Mouse (Mus musculus) CH12.LX (cell line): Measurements from ENCODE around the gene Iqschfp. TPM values are rescaled to one million over a fixed set of nuclear protein-coding genes. Genes with fewer than 3 reads are reported as not detected.

ENCODE experiments used
- DNase-seq: peaks from one replicate; pipeline ENCODE4 v3.0.0-alpha.2; 2013; ENCODE audit errors: extremely low read depth
- H3K27ac ChIP-seq: 2 replicates; pipeline ENCODE4 v1.5.1; 2012; ENCODE audit warnings: low read depth, mild to moderate bottlenecking, control low read depth, moderate library complexity; ENCODE audit not compliant: insufficient read depth
- H3K27me3 ChIP-seq: replicated peaks from 2 replicates; pipeline ENCODE3; 2012; ENCODE audit warnings: inconsistent platforms
- H3K36me3 ChIP-seq, 2 experiments: replicated peaks in 1 of 2; 2 replicates each; pipeline versions ENCODE3 to v1.6.1; 2012; ENCODE audit warnings: inconsistent platforms in 1 of 2, low read length in 1 of 2, mild to moderate bottlenecking in 1 of 2, mixed read lengths in 1 of 2, moderate library complexity in 1 of 2; ENCODE audit not compliant: control insufficient read depth in 1 of 2, insufficient read depth in 1 of 2
- H3K4me1 ChIP-seq, 2 experiments: 2 replicates each; pipeline ENCODE4 v1.6.1; 2012; ENCODE audit warnings: inconsistent platforms in 1 of 2, moderate library complexity in 1 of 2; ENCODE audit not compliant: insufficient read depth in 2 of 2, control insufficient read depth in 1 of 2
- H3K4me2 ChIP-seq: 2 replicates; pipeline ENCODE4 v1.6.1; 2012; ENCODE audit warnings: low read depth, mild to moderate bottlenecking, control low read depth; ENCODE audit not compliant: poor library complexity, insufficient read depth, severe bottlenecking
- H3K4me3 ChIP-seq, 3 experiments: fragments of 150-350 bp in 1 of 3; sonication (generic) in 1 of 3; replicated peaks in 1 of 3; 2 replicates each; pipeline versions ENCODE3 to v1.5.1; 2011 to 2012; ENCODE audit warnings: low read depth in 2 of 3, low read length in 2 of 3, mild to moderate bottlenecking in 2 of 3, moderate library complexity in 2 of 3, control low read depth in 1 of 3, improper control_type of control experiment in 1 of 3, inconsistent platforms in 1 of 3, mixed read lengths in 1 of 3; ENCODE audit not compliant: poor library complexity in 1 of 3
- H3K79me2 ChIP-seq: replicated peaks from 2 replicates; pipeline ENCODE4 v1.6.1; 2012; ENCODE audit warnings: mild to moderate bottlenecking, moderate library complexity; ENCODE audit not compliant: control insufficient read depth, poor library complexity, insufficient read depth, severe bottlenecking; ENCODE audit errors: extremely low read depth
- H3K9ac ChIP-seq: 2 replicates; pipeline ENCODE4 v1.6.1; 2012; ENCODE audit warnings: low read depth, mild to moderate bottlenecking, control low read depth, moderate library complexity; ENCODE audit not compliant: insufficient read depth
- H3K9me3 ChIP-seq: replicated peaks from 2 replicates; pipeline ENCODE3; 2012; ENCODE audit warnings: low read length, inconsistent platforms, mixed read lengths
- CHD1 ChIP-seq: IDR thresholded peaks from 2 replicates; pipeline ENCODE4 v1.6.1; 2012; ENCODE audit warnings: low read depth, low read length, improper control_type of control experiment, inconsistent platforms
- CHD2 ChIP-seq: IDR thresholded peaks from 2 replicates; pipeline ENCODE4 v1.6.1; 2011; ENCODE audit warnings: low read length, improper control_type of control experiment
- CTCF ChIP-seq, 2 experiments: IDR thresholded peaks in 1 of 2; conservative IDR thresholded peaks in 1 of 2; 2 replicates each; pipeline ENCODE4 v1.5.1; 2011 to 2012; ENCODE audit warnings: low read depth in 2 of 2, low read length in 2 of 2, improper control_type of control experiment in 1 of 2, inconsistent platforms in 1 of 2, mild to moderate bottlenecking in 1 of 2, moderate library complexity in 1 of 2
- JUND ChIP-seq: conservative IDR thresholded peaks from 2 replicates; pipeline ENCODE4 v1.6.1; 2011; ENCODE audit warnings: low read depth, low read length, improper control_type of control experiment
- KAT2A ChIP-seq: IDR thresholded peaks from 2 replicates; pipeline ENCODE4 v1.6.1; 2012; ENCODE audit warnings: low read length, improper control_type of control experiment, inconsistent platforms; ENCODE audit not compliant: insufficient replicate concordance
- MAFK ChIP-seq: IDR thresholded peaks from 2 replicates; pipeline ENCODE4 v1.6.1; 2011; ENCODE audit warnings: low read length, improper control_type of control experiment; ENCODE audit not compliant: insufficient replicate concordance
- MAZ ChIP-seq: IDR thresholded peaks from 2 replicates; pipeline ENCODE4 v1.6.1; 2012; ENCODE audit warnings: low read depth, mild to moderate bottlenecking, inconsistent platforms, low read length, improper control_type of control experiment, moderate library complexity
- MXI1 ChIP-seq: IDR thresholded peaks from 2 replicates; pipeline ENCODE4 v1.6.1; 2011; ENCODE audit warnings: mild to moderate bottlenecking, low read depth, low read length, improper control_type of control experiment
- PAX5 ChIP-seq: IDR thresholded peaks from 2 replicates; pipeline ENCODE4 v1.6.1; 2012; ENCODE audit warnings: low read length, inconsistent platforms, mixed read lengths
- POLR2A ChIP-seq: IDR thresholded peaks from 2 replicates; pipeline ENCODE4 v1.6.1; 2011; ENCODE audit warnings: low read depth, mild to moderate bottlenecking, improper control_type of control experiment, low read length
- POLR2AphosphoS2 ChIP-seq: IDR thresholded peaks from 2 replicates; pipeline ENCODE4 v1.6.1; 2011; ENCODE audit warnings: low read depth, low read length, improper control_type of control experiment
- RAD21 ChIP-seq: IDR thresholded peaks from 2 replicates; pipeline ENCODE4 v1.6.1; 2011; ENCODE audit warnings: low read depth, mild to moderate bottlenecking, low read length, improper control_type of control experiment, moderate library complexity
- SIN3A ChIP-seq: IDR thresholded peaks from 2 replicates; pipeline ENCODE4 v1.6.1; 2012; ENCODE audit warnings: low read length, improper control_type of control experiment, inconsistent platforms
- TCF12 ChIP-seq: IDR thresholded peaks from 2 replicates; pipeline ENCODE4 v1.6.1; 2014; ENCODE audit warnings: low read depth, mild to moderate bottlenecking, inconsistent platforms, low read length, improper control_type of control experiment
- USF2 ChIP-seq: conservative IDR thresholded peaks from 2 replicates; pipeline ENCODE4 v1.6.1; 2011; ENCODE audit warnings: low read depth, low read length, improper control_type of control experiment
- ZC3H11A ChIP-seq: IDR thresholded peaks from 2 replicates; pipeline ENCODE4 v1.6.1; 2012; ENCODE audit warnings: low read depth, mild to moderate bottlenecking, inconsistent platforms, low read length, improper control_type of control experiment
- ZKSCAN1 ChIP-seq: IDR thresholded peaks from 2 replicates; pipeline ENCODE4 v1.6.1; 2012; ENCODE audit warnings: low read depth, inconsistent platforms, low read length, improper control_type of control experiment, borderline replicate concordance
- dilution Hi-C: fragments of 300-500 bp; cut with MboI; formaldehyde crosslinking; loops from 2 replicates; pipeline ENCODE4 v1.14.3; 2020; ENCODE audit warnings: low sequenced_read_pairs; ENCODE audit not compliant: extremely low pct_unique_long_range_greater_than_20kb, extremely low pct_ligation_motif_present
- in situ Hi-C: fragments of 300-500 bp; cut with MboI; formaldehyde crosslinking; loops from 3 replicates; pipeline ENCODE4 v1.14.3; 2019; ENCODE audit warnings: low sequenced_read_pairs, low pct_ligation_motif_present, low pct_unique_long_range_greater_than_20kb, mixed read lengths
- polyA plus RNA-seq: library from polyadenylated mRNA; unstranded; fragments of >175 nt; gene quantifications from 2 replicates; pipeline ENCODE4 v1.2.1, GENCODE M21; 2012; ENCODE audit warnings: low read depth; ENCODE audit not compliant: insufficient read length
- total RNA-seq, 2 experiments: library from RNA; depleted of rRNA; stranded (reverse); fragments of 300-350 nt in 1 of 2; fragments of >200 nt in 1 of 2; gene quantifications; 2 replicates each; pipeline ENCODE4 v1.2.3; 2012 to 2014

Iqschfp gene
- total and polyA plus RNA-seq, 3 experiments = 0.13 to 0.25 TPM; not detected in 1

DNA sequence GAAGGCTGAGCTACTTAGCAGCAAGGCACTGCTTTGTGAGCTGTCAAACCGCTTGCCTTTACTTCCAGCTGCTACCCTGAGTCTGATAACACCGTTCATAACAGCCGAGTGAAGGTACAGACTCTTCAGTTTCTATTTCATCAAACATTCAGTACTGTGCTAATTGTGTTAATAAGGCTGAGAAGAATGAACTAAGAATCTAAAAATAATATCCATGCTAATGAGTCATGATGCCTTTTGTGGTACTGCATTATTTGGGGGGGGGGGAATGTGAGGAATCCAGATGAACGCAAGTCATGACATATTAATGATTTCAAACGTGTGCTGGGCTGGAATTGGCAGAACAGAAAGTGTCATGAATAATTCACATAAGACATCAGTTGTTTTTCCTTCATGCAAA, 513.7 kb downstream of the Iqschfp start:
- no peak overlapping the region for H3K9ac ChIP-seq
- H3K9me3 ChIP-seq = no peaks in the 10 kb centered on the region
- dilution Hi-C loops (no loop called here), in situ Hi-C loops (no loop called here)
- H3K4me1 ChIP-seq = no peaks in the 10 kb centered on the region
- H3K36me3 ChIP-seq = no peaks in the 10 kb centered on the region
- no peak overlapping the region for H3K27ac ChIP-seq
- no peak for DNase-seq
- H3K4me2 ChIP-seq = no peak overlapping the region
- H3K4me3 ChIP-seq = no peak overlapping the region
- H3K27me3 ChIP-seq = no peaks in the 10 kb centered on the region
- TF ChIP-seq TCF12 (no peak), ZKSCAN1 (no peak), POLR2AphosphoS2 (no peak), MXI1 (no peak), JUND (no peak), CHD1 (no peak), USF2 (no peak), CHD2 (no peak), CTCF (conservative IDR thresholded peaks at IDR 0.05 in 1 of 2, IDR thresholded peaks at IDR 0.05 in 1 of 2; ENCODE audit: low read depth in 2 of 2, low read length in 2 of 2) (no peak)
- TF ChIP-seq, all 38 proteins: peak for 0
- no peaks in the 10 kb centered on the region for H3K79me2 ChIP-seq

DNA sequence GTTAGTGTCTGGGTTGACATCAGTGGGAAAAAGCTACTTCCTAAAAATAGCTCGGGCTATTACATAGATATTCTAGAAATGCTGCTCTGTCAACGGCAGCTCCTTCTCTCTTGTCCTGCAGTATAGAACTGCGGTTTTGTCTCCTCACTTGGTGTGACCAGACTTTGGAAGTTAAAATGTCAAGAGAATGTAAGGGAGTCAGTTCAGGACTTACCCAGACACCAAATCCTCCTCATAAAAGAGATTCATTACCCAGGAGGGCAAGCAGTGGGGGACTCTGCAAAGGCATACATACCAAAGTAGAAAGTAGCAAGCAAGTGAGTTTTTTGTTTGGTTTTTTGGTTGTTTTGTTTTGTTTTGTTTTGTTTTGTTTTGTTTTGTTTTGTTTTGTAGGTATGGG, 520.2 kb downstream of the Iqschfp start:
- Histone ChIP-seq H3K4me3 (no peak overlapping the region), H3K4me1 (no peaks in the 10 kb centered on the region), H3K27me3 (no peaks in the 10 kb centered on the region), H3K79me2 (no peaks in the 10 kb centered on the region), H3K27ac (no peak overlapping the region), H3K36me3 (no peaks in the 10 kb centered on the region), H3K9ac (no peak overlapping the region), H3K4me2 (no peak overlapping the region), H3K9me3 (no peaks in the 10 kb centered on the region)
- in situ Hi-C loops (no loop called here), dilution Hi-C loops (no loop called here)
- no peak for TF ChIP-seq ZC3H11A
- no peak for TF ChIP-seq CHD2
- no peak for TF ChIP-seq CHD1
- no peak for TF ChIP-seq MAFK
- no peak for TF ChIP-seq KAT2A
- TF ChIP-seq PAX5 = no peak
- TF ChIP-seq POLR2A = no peak
- TF ChIP-seq SIN3A = no peak
- TF ChIP-seq MAZ = no peak
- no peak for TF ChIP-seq RAD21
- no peak for TF ChIP-seq POLR2AphosphoS2
- DNase-seq = no peak
